Mouse (Mus musculus) testis, adult 2 months (tissue): Measurements from ENCODE around the gene Clec2l.

Experiments
- CTCF ChIP-seq: fragments of 200-500 bp; IDR thresholded peaks from 2 replicates; pipeline ENCODE4 v1.5.1; 2012; ENCODE audit warnings: low read depth, mild to moderate bottlenecking, inconsistent platforms, low read length, moderate library complexity; ENCODE audit not compliant: control insufficient read depth, insufficient read depth, insufficient replicate concordance
- POLR2A ChIP-seq: fragments of 200-500 bp; IDR thresholded peaks from 2 replicates; pipeline ENCODE4 v1.6.1; 2012; ENCODE audit warnings: low read depth, mild to moderate bottlenecking, inconsistent platforms, low read length, moderate library complexity; ENCODE audit not compliant: control insufficient read depth

DNA sequence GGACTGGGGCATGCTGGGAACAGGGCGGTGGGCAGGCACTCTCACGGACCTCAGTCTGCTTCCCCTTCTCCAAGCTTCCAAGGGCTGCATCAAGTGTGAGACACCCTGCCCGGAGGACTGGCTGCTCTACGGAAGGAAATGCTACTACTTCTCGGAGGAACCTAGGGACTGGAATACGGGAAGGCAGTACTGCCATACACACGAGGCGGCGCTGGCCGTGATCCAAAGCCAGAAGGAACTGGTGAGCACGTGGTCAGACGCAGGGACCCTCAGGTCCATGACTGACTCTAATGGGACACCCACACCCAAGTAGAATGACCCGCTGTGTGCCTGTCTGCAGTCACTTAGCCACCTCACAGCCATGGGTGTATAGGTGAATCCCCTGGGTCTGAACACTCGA lies 13.9 kb downstream of the Clec2l start:
- no peak for TF ChIP-seq POLR2A
- no peak for TF ChIP-seq CTCF
